Mouse (Mus musculus) adrenal gland, postnatal 4 days (tissue): Measurements from ENCODE around the gene Ccdc58. TPM values are rescaled to one million over a fixed set of nuclear protein-coding genes. Genes with fewer than 3 reads are reported as not detected.
"Not testable (repeated sequence)": the region's sequence is repeated elsewhere in the genome, so short reads cannot be mapped to it uniquely, and the experiment has no call there.

Experiments used
- DNase-seq, 2 experiments: peaks; one replicate each; pipeline ENCODE4 v3.0.0; 2021 to 2022; ENCODE audit warnings: low spot score in 2 of 2, mixed read lengths in 2 of 2
- long read RNA-seq, 2 experiments: library from polyadenylated mRNA; stranded (forward); transcript quantifications; one replicate each; pipeline ENCODE4 v2.0.0; 2021
- total RNA-seq, 2 experiments: library from RNA; stranded (reverse); gene quantifications; 2 replicates each; pipeline ENCODE4 v1.2.3; 2021

The Ccdc58 gene
- 10 to 100 TPM; 67.8 to 69.9 TPM for total RNA-seq
- long read RNA-seq, experiment 1, transcript Ccdc58-203 (5 exons, 1,073 nt), result major isoform, 37 of 54 reads
- long read RNA-seq, experiment 1, partial matches to known transcripts, result 10 of 54 reads
- long read RNA-seq, experiment 1, other reads (novel, unspliced or antisense), result 5 of 54 reads
- long read RNA-seq, experiment 2, transcript Ccdc58-203 (5 exons, 1,073 nt), result major isoform, 18 of 33 reads
- long read RNA-seq, experiment 2, partial matches to known transcripts, result 7 of 33 reads
- long read RNA-seq, experiment 2, other reads (novel, unspliced or antisense), result 6 of 33 reads

- DNase-seq, result peak; percentile 82 to 85
Measured at GRCm38 (mm10) chr16:36071450-36072379, at the start of gene Ccdc58, which contains the start of gene Fam162a. Gene Ccdc58, plus strand, starts transcription at chr16:36071685. Gene Fam162a, minus strand, starts transcription at chr16:36071594.

- not testable (repeated sequence) for DNase-seq
Measured at GRCm38 (mm10) chr16:36028120-36028519, 43.4 kb upstream of the Ccdc58 start.

GRCm38 (mm10) chr16:36040640-36041624 is 30.6 kb upstream of the Ccdc58 start, which contains the start of gene Wdr5b:
Gene Wdr5b, plus strand, starts transcription at chr16:36041190.
- peak; percentile 51 to 80 for DNase-seq

GRCm38 (mm10) chr16:36041625-36042020 is 29.9 kb upstream of the Ccdc58 start:
- no peak for DNase-seq

- no peak for DNase-seq
Measured at GRCm38 (mm10) chr16:36043073-36043472, 28.4 kb upstream of the Ccdc58 start.

GRCm38 (mm10) chr16:36043964-36044363 is 27.5 kb upstream of the Ccdc58 start:
- DNase-seq, result no peak

- DNase-seq, result no peak
Measured at GRCm38 (mm10) chr16:36047538-36047937, 23.9 kb upstream of the Ccdc58 start.

GRCm38 (mm10) chr16:36051491-36051890 is 20.0 kb upstream of the Ccdc58 start:
- no peak for DNase-seq

GRCm38 (mm10) chr16:36053524-36054275 is 17.8 kb upstream of the Ccdc58 start:
- no peak for DNase-seq

GRCm38 (mm10) chr16:36054920-36055319 is 16.6 kb upstream of the Ccdc58 start:
- no peak for DNase-seq

- DNase-seq, result no peak
Measured at GRCm38 (mm10) chr16:36056416-36056815, 15.1 kb upstream of the Ccdc58 start.

GRCm38 (mm10) chr16:36057933-36058475 is 13.5 kb upstream of the Ccdc58 start:
- no peak for DNase-seq

- not testable (repeated sequence) for DNase-seq
Measured at GRCm38 (mm10) chr16:36062534-36062933, 9.0 kb upstream of the Ccdc58 start.

GRCm38 (mm10) chr16:36063315-36063714 is 8.2 kb upstream of the Ccdc58 start:
- no peak for DNase-seq

- no peak for DNase-seq
Measured at GRCm38 (mm10) chr16:36064904-36065303, 6.6 kb upstream of the Ccdc58 start.

GRCm38 (mm10) chr16:36067694-36068093 is 3.8 kb upstream of the Ccdc58 start:
- DNase-seq, result no peak

- no peak for DNase-seq
Measured at GRCm38 (mm10) chr16:36068356-36068755, 3.1 kb upstream of the Ccdc58 start.

GRCm38 (mm10) chr16:36069819-36070575 is 1.5 kb upstream of the Ccdc58 start:
- DNase-seq, result no peak

GRCm38 (mm10) chr16:36071071-36071449 is 425 bp upstream of the Ccdc58 start:
- no peak for DNase-seq
